Mouse (Mus musculus) urinary bladder, postnatal 4 days (tissue): ENCODE measurements around the gene Phpt1.
"Not testable (repeated sequence)": the region's sequence is repeated elsewhere in the genome, so short reads cannot be mapped to it uniquely, and the experiment has no call there.

Source experiments
- DNase-seq, 2 experiments: peaks; one replicate each; pipeline ENCODE4 v3.0.0; 2021 to 2022; ENCODE audit warnings: low spot score in 2 of 2

Phpt1 gene

DNA sequence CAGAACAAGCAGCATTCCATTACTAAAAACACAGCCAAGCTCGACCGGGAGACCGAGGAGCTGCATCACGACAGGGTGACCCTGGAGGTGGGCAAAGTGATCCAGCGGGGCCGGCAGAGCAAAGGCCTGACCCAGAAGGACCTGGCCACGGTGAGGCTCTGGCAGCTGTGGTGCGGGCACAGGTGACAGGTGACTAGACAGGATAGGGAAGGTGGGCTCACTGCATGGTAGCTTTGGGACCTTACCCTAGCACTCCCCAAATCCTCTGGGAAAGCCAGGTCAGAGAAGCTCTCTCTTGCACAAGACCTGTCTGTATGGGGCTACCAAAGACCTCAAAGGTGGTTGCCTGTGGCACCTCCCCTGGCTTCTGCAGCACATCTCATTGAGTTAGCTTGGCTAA is 14.5 kb downstream of the Phpt1 start:
- DNase-seq: no peak

GRCm38 (mm10) chr2:25558774-25559173 is 16.2 kb downstream of the Phpt1 start:
- no peak for DNase-seq

- no peak for DNase-seq
Measured at GRCm38 (mm10) chr2:25557964-25558360, 17.1 kb downstream of the Phpt1 start.

DNA sequence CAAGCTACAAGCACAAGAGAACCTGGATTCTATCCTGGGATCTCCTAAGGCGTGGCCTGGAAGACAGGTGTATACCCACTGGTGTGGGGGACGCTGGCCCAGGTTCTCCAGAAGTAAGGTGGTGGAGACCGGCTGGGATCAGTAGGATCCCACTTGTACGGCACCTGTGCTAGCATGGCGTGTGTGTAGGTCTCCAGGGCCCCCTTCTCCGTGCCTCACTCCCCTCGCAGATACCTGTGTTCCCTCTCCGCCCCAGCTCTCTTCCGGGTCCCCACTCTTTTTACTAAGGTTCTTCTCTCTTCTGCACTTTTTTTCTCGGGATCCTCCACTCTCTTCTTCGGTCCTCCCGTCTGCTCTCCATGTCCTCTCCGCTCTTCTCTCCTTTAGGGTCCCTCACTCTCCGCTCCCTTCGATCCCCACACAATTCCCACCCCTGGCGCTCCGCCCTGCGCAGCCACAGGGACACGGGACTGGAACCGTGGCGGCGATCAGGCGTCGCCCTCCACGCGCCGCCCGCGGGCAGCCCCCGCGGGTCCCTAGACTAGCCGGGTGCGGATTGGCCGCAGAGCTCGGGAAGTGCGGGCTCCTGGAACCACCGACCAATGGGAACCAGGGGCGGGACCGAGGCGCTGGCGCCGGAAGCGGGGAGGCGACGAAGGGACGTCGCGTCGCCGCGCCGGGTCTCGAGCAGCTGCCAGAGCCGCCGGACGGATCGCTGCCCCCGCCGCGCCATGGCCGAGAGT is 17.6 kb downstream of the Phpt1 start, which contains the start of gene Edf1:
Gene Edf1 (plus strand): TSS at position 627 of the 743 bp plus-strand sequence.
- DNase-seq: peak; percentile 91 to 94

DNA sequence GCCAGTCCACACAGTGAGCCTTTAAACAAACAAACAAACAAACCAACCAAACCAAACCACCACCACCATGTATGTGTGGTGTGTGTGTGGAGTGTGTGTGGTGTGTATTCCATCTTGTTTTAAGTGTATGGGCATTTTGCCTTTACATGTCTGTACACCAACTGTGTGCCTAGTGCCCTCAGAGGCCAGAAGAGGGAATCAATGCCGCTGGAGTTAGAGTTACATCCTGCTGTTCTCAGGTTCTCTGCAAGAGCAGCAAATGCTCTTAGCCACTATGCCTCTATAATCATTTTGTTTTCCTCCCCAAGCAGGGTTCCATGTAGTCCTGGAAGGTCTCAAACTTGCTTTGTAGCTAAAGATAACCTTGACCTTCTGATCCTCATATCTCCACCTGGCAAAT is 18.7 kb downstream of the Phpt1 start:
- DNase-seq: no peak

GRCm38 (mm10) chr2:25555479-25555878 is 19.5 kb downstream of the Phpt1 start:
- not testable (repeated sequence) for DNase-seq

GRCm38 (mm10) chr2:25553171-25553786 is 21.7 kb downstream of the Phpt1 start:
- not testable (repeated sequence) for DNase-seq

DNA sequence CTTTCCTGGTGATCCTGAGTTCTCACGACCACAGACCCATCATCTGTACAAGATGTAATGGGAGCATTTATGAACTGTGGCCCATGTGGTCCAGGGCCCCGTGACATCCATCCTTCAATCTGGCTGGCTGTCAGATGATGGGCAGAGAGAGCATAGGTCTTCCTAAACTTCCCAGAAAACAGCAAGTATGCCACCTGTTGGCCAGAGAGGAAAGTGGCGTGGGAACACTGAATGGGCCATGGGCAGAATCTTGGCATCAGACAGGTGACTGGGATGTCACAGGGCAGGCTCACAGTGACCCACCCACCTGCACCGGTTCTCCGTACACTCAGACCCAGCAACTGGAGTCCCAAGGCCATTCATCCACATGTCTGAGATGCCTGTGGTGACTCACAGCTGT is 23.8 kb downstream of the Phpt1 start:
- DNase-seq: no peak

DNA sequence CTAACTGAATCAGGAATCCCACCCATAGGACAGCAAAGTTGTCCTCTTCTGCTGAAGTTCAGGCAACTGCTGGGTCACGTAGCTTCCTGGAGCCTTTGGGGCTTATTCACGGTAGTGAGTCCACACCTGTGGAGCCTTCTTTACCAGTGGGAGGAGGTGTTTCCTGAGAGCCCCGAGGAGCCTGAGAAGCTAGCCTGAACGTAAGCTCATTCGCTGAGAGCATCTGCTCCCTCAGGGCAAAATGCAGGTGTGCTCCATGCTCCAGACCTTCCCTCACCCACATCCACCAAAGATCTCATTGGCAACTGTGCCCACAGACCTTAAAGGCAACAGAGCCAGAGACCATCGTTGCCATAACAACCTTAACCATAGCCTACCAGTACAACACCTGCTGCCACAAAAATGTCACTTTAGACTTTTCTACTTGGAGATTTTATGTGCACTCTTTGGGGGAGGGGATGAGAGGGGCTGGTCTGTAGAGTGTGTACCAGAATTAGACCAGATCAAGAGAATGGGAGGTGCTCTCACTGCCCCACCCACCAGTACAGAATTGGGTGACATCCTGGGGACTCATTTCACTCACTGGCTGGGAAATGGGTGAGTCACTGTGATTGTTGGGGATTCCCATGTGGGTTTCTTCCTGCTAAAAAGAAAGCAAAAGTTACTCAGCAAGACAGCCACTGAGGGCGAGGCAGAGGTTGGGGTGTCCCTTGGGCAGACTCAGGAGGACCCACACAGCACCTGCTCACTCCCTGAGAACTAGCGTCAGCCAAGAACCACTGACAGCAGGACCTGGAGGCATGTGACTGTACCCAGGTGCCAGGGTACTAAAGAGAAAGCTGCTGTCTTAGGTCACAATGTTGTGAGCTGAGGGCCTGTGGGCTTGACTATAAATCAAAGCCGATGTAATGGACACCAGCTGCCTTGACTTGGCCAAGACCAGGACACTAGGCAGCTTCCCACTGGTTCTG is 25.7 kb downstream of the Phpt1 start:
- no peak for DNase-seq

DNA sequence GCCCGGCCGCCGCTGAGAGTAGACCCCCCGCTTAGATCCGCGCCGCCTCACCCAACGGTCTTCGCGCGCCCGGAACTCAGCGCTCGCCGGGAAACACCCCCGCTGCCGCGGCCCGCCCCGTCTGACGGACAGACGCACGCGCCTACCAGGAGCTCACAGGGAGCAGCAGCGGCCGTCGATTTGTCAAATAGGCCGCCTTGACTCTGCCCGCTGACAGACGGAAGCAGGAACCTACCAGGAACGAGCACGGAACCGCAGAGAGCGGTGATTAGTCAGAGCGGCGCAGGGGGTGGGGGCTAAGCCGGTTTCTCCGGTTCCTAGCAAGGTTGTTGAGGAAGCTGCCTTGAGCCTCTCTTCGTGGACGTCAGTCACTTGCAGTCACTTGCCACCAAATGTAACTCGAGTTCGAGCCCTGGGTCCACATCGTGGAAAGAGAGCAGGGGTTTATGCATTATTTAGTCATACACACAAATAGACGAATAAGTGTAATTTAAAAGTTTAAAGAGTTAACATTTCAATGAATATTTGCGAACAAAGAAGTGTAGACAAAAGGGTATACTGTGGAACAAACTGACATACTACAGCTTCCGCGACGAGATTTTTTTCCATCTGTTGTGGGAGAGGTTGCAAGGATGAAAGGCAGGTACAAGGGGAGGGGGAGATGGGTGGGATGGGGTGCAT is 28.1 kb downstream of the Phpt1 start, which contains the start of gene Traf2:
Gene Traf2 (minus strand): TSS at position 130 of the 681 bp plus-strand sequence.
- DNase-seq: peak; percentile 98 to 99

GRCm38 (mm10) chr2:25545996-25546810 is 28.8 kb downstream of the Phpt1 start:
- DNase-seq: no peak

GRCm38 (mm10) chr2:25541644-25542367 is 33.2 kb downstream of the Phpt1 start:
- no peak for DNase-seq

DNA sequence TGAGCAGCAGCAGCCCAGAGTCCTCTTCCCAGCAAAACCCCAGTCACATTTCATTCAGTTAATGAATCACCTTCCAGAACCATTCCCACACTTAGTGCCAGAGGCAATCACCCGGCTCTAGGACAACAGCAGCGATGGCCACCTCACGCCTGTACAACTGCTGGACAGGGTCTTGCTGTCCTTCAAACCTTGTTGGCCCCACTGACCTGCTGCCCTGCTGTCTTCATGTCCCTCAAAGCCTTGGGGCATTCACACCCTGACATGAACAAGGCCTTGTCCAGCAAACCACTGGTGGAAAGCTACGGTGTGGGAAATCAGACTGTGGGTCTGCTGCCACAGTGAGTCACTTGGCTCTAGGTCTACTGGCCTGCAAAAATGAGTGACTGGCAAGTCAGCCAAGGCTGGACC is 34.5 kb downstream of the Phpt1 start:
- DNase-seq: no peak

GRCm38 (mm10) chr2:25536531-25536930 is 38.5 kb downstream of the Phpt1 start:
- no peak for DNase-seq

DNA sequence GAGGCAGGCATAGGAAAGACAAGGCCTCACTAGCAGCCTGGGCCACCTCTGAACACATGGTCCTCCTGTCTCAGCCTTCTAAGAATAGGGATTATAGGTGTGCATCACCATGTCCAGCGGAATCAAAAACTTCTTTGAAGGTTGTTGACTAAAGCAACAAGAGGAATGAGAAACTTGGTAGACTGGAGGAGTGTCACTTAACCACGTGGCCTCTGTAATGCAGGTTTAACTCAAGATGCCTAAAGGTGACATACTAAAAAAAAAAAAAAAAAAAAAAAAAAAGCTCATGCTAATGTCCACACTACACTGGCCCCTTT is 40.2 kb downstream of the Phpt1 start:
- no peak for DNase-seq

GRCm38 (mm10) chr2:25534178-25534865 is 40.7 kb downstream of the Phpt1 start:
- DNase-seq: no peak

GRCm38 (mm10) chr2:25533707-25534106 is 41.3 kb downstream of the Phpt1 start:
- DNase-seq: no peak

DNA sequence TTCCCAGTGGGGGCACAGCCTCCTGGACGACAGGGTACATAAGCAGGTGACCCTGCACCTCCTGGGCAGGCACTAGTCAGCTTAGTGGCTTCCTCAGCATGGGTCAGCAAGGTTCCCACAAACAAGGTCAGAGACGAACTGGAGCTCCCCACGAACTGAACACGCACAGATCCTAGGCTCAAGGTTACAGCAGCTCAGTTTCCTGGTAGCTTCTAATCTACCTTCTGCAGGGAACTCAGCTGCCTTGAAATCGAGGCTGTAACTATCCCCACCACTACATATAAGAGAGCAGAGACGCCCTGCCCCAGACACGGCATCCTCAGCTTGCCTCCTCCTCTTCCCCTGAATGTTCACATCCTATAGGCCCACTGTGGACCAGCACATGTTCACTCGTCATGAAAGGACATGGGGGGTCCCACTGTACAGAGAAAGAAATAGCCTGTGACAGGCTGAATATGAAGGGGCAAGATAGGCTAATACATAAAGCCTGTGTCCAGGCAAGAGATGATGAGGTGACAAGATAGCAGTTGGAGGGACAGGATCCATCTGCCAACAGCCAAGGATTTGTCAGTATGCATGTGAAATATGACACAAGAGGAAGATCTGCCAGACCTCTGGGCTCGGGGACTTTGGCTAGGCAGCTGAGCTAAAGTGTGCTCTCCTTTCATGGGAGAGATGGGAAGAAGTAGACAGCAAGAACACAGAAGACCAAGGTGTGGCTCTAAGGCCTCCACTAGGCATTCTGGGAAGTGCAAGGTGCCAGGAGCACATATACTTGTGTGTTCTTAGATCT is 48.3 kb downstream of the Phpt1 start:
- DNase-seq: no peak
